In genomic region chr8:92996840-92997239, GRCm38 (mm10) we compare ENCODE assay signal across 10 mouse cellular contexts. TPM values are rescaled to one million over a fixed set of nuclear protein-coding genes. Genes with fewer than 3 reads are reported as not detected.
DNase-seq lines count a peak whose midpoint lies in the region; ATAC-seq lines count a peak whose summit lies in the region.
"Had no signal": no experiment of that assay in that cellular context is flagged by ENCODE, and none has a peak within 500 bp of the region (broad histone marks: within the 10 kb centered on the region; RNA-seq: fewer than 3 reads in every experiment).

No protein-coding gene starts in this region.

- 0 out of 2 replicates have a peak, but pooled peaks cover 4% of the 10 kb centered on the region for H3K27me3 ChIP-seq in heart, embryonic 12.5 days (replicated peaks)
- H3K27me3 ChIP-seq: neural tube, embryonic 12.5 days had no signal

- H3K4me2 ChIP-seq in heart, embryonic 12.5 days, result no peak overlapping the region
- H3K4me2 ChIP-seq: heart, embryonic 13.5 days; neural tube, embryonic 12.5 days had no signal

- no peak overlapping the region for H3K9ac ChIP-seq in heart, embryonic 12.5 days
- H3K9ac ChIP-seq: heart, embryonic 13.5 days; neural tube, embryonic 12.5 days had no signal

- no peak overlapping the region for H3K4me3 ChIP-seq in heart, embryonic 12.5 days
- H3K4me3 ChIP-seq: heart, embryonic 13.5 days; neural tube, embryonic 12.5 days had no signal

- H3K9me3 ChIP-seq in heart, embryonic 12.5 days (replicated peaks), result no peaks in the 10 kb centered on the region
- H3K9me3 ChIP-seq: heart, embryonic 13.5 days; neural tube, embryonic 12.5 days had no signal

- peaks cover 5% of the 10 kb centered on the region; the same call in 1 of the 2 replicates for H3K4me1 ChIP-seq in heart, embryonic 12.5 days (replicated peaks)
- H3K4me1 ChIP-seq: neural tube, embryonic 12.5 days had no signal

- no peak for ATAC-seq in heart, embryonic 12.5 days (ENCODE audit: insufficient number of reproducible peaks, low FRiP score)

- WGBS in heart, embryonic 12.5 days, result 25% methylated on average over 5 of the region's 5 CpGs

- H3K36me3 ChIP-seq in heart, embryonic 12.5 days, result no peaks in the 10 kb centered on the region
- H3K36me3 ChIP-seq: heart, embryonic 13.5 days; neural tube, embryonic 12.5 days had no signal

- intact Hi-C loops in left cerebral cortex, postnatal 36 days (cut with DNase I), result loop anchor here (1.0 to 5.0 kb wide), 3 partner anchors 115 to 1805 kb away; no protein-coding TSS in a partner anchor

- H3K27ac ChIP-seq in heart, embryonic 12.5 days (ENCODE audit: poor library complexity, severe bottlenecking), result no peak overlapping the region
- H3K27ac ChIP-seq: heart, embryonic 13.5 days; neural tube, embryonic 12.5 days had no signal

- peak; percentile 24 to 72 for DNase-seq in heart, adult 18-20 months
- peak; percentile 43 for DNase-seq in thymus, postnatal 4 days
- no peak for DNase-seq in thymus, adult 18-20 months
- peak; percentile 47 for DNase-seq in gastrocnemius, postnatal 10 days
- peak; percentile 25 to 48 for DNase-seq in left cerebral cortex, postnatal 36 days (ENCODE audit: low spot score in 2 of 2)
- DNase-seq in right cerebral cortex, postnatal 10 days (ENCODE audit: low spot score in 2 of 2), result peak; percentile 56 to 73
- no peak for DNase-seq in thymus, postnatal 25 days

RNA-seq across cellular contexts. Expression of gene Slc6a2, which starts 37.0 kb away (rescaled TPM):
- under 1 TPM; 0.07 to 0.13 TPM for total RNA-seq in heart, adult 18-20 months (2021)
- 0.03 TPM in 2 replicates for polyA plus RNA-seq in heart, embryonic 12.5 days (2016; fragmentation: Nextera tagmentation; extraction: Ambion mirVana)
- under 1 TPM; 0.47 to 0.70 TPM for total RNA-seq in gastrocnemius, postnatal 10 days (2021)
- under 1 TPM; 0.10 to 0.11 TPM for total RNA-seq in left cerebral cortex, postnatal 36 days (2021)

RNA-seq across cellular contexts. Expression of gene Ces1a, which starts 51.2 kb away (rescaled TPM):
- not detected for total RNA-seq in heart, adult 18-20 months (2021)
- not detected in 2 replicates for polyA plus RNA-seq in heart, embryonic 12.5 days (2016; fragmentation: Nextera tagmentation; extraction: Ambion mirVana)
- total RNA-seq in gastrocnemius, postnatal 10 days (2021), result not detected
- total RNA-seq in left cerebral cortex, postnatal 36 days (2021), result under 1 TPM in 1 of 2 experiments, not detected in 1; 0.27 TPM
- polyA plus RNA-seq: heart, embryonic 13.5 days; neural tube, embryonic 12.5 days had no signal

Comparison
In these comparisons a context has a peak if more than half of its experiments do, and no peak if none do; other contexts are left out.
1. DNase-seq: peak in heart, adult 18-20 months (2 of 2), thymus, postnatal 4 days (single experiment), gastrocnemius, postnatal 10 days (single experiment), left cerebral cortex, postnatal 36 days (2 of 2) and right cerebral cortex, postnatal 10 days (2 of 2); none in thymus, adult 18-20 months (0 of 2) and thymus, postnatal 25 days (single experiment).